Mouse (Mus musculus) brain, embryonic 14.5 days (tissue): ENCODE results near the gene Cacng7.

ENCODE experiments used
- CTCF ChIP-seq: fragments of 200-500 bp; IDR thresholded peaks from 2 replicates; pipeline ENCODE4 v1.5.1; 2012; ENCODE audit warnings: inconsistent platforms, mild to moderate bottlenecking, moderate library complexity, borderline replicate concordance; ENCODE audit not compliant: insufficient read depth, insufficient read length; ENCODE audit errors: extremely low read depth
- POLR2A ChIP-seq: fragments of 200-500 bp; IDR thresholded peaks from 2 replicates; pipeline ENCODE4 v1.6.1; 2012; ENCODE audit warnings: mild to moderate bottlenecking, inconsistent platforms, borderline replicate concordance; ENCODE audit not compliant: poor library complexity, insufficient read depth, insufficient read length, severe bottlenecking; ENCODE audit errors: extremely low read depth

DNA sequence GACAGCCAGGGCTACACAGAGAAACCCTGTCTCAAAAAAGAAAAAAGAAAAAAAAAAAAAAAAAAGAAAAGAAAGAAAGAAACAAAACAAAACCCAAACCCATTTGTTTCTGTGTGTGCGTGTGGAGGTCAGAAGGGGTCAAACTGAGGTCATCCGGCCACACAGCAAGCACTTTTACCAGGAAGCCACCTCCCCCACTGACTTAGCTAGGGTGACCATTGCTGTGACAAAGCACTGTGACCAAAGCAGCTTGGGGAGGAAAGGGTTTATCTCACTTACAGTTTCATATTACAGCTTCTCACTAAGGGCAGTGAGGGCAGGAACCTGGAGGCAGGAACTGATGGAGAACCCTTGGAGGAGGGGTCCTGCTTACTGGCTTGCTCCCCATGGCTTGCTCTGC lies 39.6 kb downstream of the Cacng7 start:
- TF ChIP-seq CTCF (no peak), POLR2A (no peak)
